Mouse (Mus musculus) neural tube, embryonic 10.5 days (tissue): ENCODE measurements at regions not wholly inside any gene's neighbourhood (a gene's known extent, or its start where the extent isn't known, plus 50 kb on each side); places are given as distances from the start of the nearest gene placed in this dataset.
"Not testable (repeated sequence)": the region's sequence is repeated elsewhere in the genome, so short reads cannot be mapped to it uniquely, and the experiment has no call there.

Experiments
- DNase-seq: peaks from one replicate; pipeline ENCODE4 v3.0.0-alpha.2; 2017; ENCODE audit warnings: low spot score; ENCODE audit errors: extremely low spot score

- DNase-seq: peak; percentile 62
Observed at GRCm38 (mm10) chr6:68668433-68668832, 1132.8 kb upstream of the Tacstd2 start.

GRCm38 (mm10) chr6:68632309-68632708 lies 1096.7 kb upstream of the Tacstd2 start:
- DNase-seq: not testable (repeated sequence)

DNA sequence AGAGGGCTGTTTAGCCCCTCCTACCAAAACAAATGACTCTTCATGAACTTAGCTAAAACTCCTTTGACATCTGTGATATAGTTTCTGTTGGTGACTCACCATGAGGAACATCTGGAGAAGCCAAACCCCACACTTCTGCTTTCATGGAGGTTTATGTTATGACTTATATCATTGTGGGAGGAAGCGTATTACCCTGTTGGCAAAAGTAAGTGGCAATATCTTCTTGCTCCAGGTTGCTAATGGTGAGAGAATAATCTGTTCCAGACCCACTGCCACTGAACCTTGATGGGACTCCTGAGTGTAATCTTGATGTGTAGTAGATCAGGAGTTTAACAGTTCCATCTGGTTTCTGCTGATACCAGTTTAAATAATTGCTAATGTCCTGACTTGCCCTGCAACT lies 1096.2 kb upstream of the Tacstd2 start:
- no peak for DNase-seq

- DNase-seq: no peak
Observed at GRCm38 (mm10) chr6:68606033-68606432, 1070.4 kb upstream of the Tacstd2 start.
